Mouse (Mus musculus) kidney, adult 18-20 months (tissue): ENCODE results near the gene Myo18b.

Experiments used
- DNase-seq: peaks from one replicate; pipeline ENCODE4 v3.0.0; 2021

Myo18b gene

GRCm38 (mm10) chr5:112876846-112877390 lies 19.2 kb downstream of the Myo18b start:
- DNase-seq, result peak; percentile 44

GRCm38 (mm10) chr5:112872999-112873398 lies 23.2 kb downstream of the Myo18b start:
- DNase-seq, result no peak

- DNase-seq, result peak; percentile 73
Observed at GRCm38 (mm10) chr5:112870729-112871128, 25.4 kb downstream of the Myo18b start.

- no peak for DNase-seq
Observed at GRCm38 (mm10) chr5:112868620-112869019, 27.5 kb downstream of the Myo18b start.

- peak; percentile 30 for DNase-seq
Observed at GRCm38 (mm10) chr5:112864719-112865367, 31.3 kb downstream of the Myo18b start.

- DNase-seq, result peak; percentile 29
Observed at GRCm38 (mm10) chr5:112859379-112860035, 36.7 kb downstream of the Myo18b start.

- DNase-seq, result no peak
Observed at GRCm38 (mm10) chr5:112853179-112853578, 43.0 kb downstream of the Myo18b start.

- DNase-seq, result no peak
Observed at GRCm38 (mm10) chr5:112851389-112851788, 44.8 kb downstream of the Myo18b start.

- peak; percentile 52 for DNase-seq
Observed at GRCm38 (mm10) chr5:112848586-112849280, 47.4 kb downstream of the Myo18b start.

- DNase-seq, result no peak
Observed at GRCm38 (mm10) chr5:112847985-112848542, 48.1 kb downstream of the Myo18b start.

GRCm38 (mm10) chr5:112846146-112846545 lies 50.0 kb downstream of the Myo18b start:
- DNase-seq, result no peak

- DNase-seq, result no peak
Observed at GRCm38 (mm10) chr5:112844460-112844859, 51.7 kb downstream of the Myo18b start.

GRCm38 (mm10) chr5:112843676-112844257 lies 52.4 kb downstream of the Myo18b start:
- no peak for DNase-seq

- peak; percentile 8 for DNase-seq
Observed at GRCm38 (mm10) chr5:112842696-112843095, 53.5 kb downstream of the Myo18b start.

GRCm38 (mm10) chr5:112841850-112842249 lies 54.3 kb downstream of the Myo18b start:
- DNase-seq, result no peak

- DNase-seq, result no peak
Observed at GRCm38 (mm10) chr5:112834896-112835295, 61.3 kb downstream of the Myo18b start.

GRCm38 (mm10) chr5:112833866-112834265 lies 62.3 kb downstream of the Myo18b start:
- DNase-seq, result no peak

- no peak for DNase-seq
Observed at GRCm38 (mm10) chr5:112825091-112825794, 70.9 kb downstream of the Myo18b start.

GRCm38 (mm10) chr5:112824376-112824775 lies 71.8 kb downstream of the Myo18b start:
- peak; percentile 40 for DNase-seq

- no peak for DNase-seq
Observed at GRCm38 (mm10) chr5:112822426-112822825, 73.7 kb downstream of the Myo18b start.

- DNase-seq, result no peak
Observed at GRCm38 (mm10) chr5:112815051-112815450, 81.1 kb downstream of the Myo18b start.

- no peak for DNase-seq
Observed at GRCm38 (mm10) chr5:112807629-112808028, 88.5 kb downstream of the Myo18b start.
